Mouse (Mus musculus) kidney, adult 2 months (tissue): ENCODE measurements at regions not wholly inside any gene's neighbourhood (a gene's known extent, or its start where the extent isn't known, plus 50 kb on each side); places are given as distances from the start of the nearest gene placed in this dataset.

Experiments
- DNase-seq: peaks from one replicate; pipeline ENCODE4 v3.0.0; 2021
- H3K27ac ChIP-seq: fragments of 200-500 bp; 2 replicates; pipeline ENCODE4 v1.5.1; 2012; ENCODE audit warnings: low read depth, low read length, control low read depth, inconsistent platforms; ENCODE audit not compliant: insufficient read depth
- H3K27me3 ChIP-seq: fragments of 200-500 bp; replicated peaks from 2 replicates; pipeline ENCODE4 v1.6.1; 2012; ENCODE audit warnings: mild to moderate bottlenecking, moderate library complexity, low read length, inconsistent platforms; ENCODE audit not compliant: control insufficient read depth, insufficient read depth
- H3K36me3 ChIP-seq: fragments of 200-500 bp; 2 replicates; pipeline ENCODE4 v1.6.1; 2012; ENCODE audit warnings: mild to moderate bottlenecking, moderate library complexity, low read length, inconsistent platforms; ENCODE audit not compliant: control insufficient read depth, insufficient read depth
- H3K4me1 ChIP-seq: fragments of 200-500 bp; 2 replicates; pipeline ENCODE4 v1.6.1; 2011; ENCODE audit warnings: low read length; ENCODE audit not compliant: control insufficient read depth, insufficient read depth
- H3K4me3 ChIP-seq: fragments of 200-500 bp; 2 replicates; pipeline ENCODE4 v1.5.1; 2011; ENCODE audit warnings: mild to moderate bottlenecking, low read depth, low read length, control low read depth; ENCODE audit not compliant: insufficient read depth
- CTCF ChIP-seq: fragments of 200-500 bp; conservative IDR thresholded peaks from 2 replicates; pipeline ENCODE4 v1.5.1; 2011; ENCODE audit warnings: low read depth, mild to moderate bottlenecking, control low read depth, low read length, moderate library complexity, mixed read lengths; ENCODE audit not compliant: insufficient read depth, insufficient read length
- WGBS: fragments of 180-500 bp; shearing (Covaris S2); methylation state at CpG from one replicate; pipeline ENCODE4 v1.1.7; 2018; 5-methylcytosine and 5-hydroxymethylcytosine counted together

DNA sequence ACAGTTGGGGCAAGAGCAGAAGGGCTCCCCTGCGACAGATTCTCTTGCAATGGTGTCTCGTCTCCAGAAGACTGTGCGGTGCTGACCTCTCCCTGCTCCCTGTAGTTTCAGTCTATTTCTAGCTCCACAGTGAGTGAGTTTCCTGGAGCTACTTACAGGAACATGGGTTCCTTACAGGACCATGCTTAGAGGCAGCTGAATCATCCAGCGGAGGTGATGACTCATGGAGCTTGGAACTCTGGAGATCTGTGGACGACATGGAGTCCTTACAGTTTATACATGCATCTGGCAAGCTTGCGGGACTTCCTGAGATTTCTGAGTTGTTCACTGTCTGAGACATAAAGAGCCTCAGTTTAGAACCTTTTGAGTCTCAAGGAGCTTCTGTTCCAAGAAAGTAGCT, 50.0 kb upstream of the Nt5e start:
- peaks cover 18% of the 10 kb centered on the region; the same call in 1 of the 2 replicates for H3K4me1 ChIP-seq
- no peak overlapping the region for H3K27ac ChIP-seq
- no peaks in the 10 kb centered on the region for H3K27me3 ChIP-seq
- no peaks in the 10 kb centered on the region for H3K36me3 ChIP-seq
- TF ChIP-seq CTCF = no peak
- H3K4me3 ChIP-seq = no peak overlapping the region
- DNase-seq = no peak
- WGBS = 78% methylated on average over 6 of the region's 6 CpGs
